Mouse (Mus musculus) urinary bladder, postnatal 14 days (tissue): ENCODE results near the gene Saxo1.

ENCODE experiments used
- DNase-seq: peaks from one replicate; pipeline ENCODE4 v3.0.0; 2021; ENCODE audit warnings: low spot score

The Saxo1 gene

DNA sequence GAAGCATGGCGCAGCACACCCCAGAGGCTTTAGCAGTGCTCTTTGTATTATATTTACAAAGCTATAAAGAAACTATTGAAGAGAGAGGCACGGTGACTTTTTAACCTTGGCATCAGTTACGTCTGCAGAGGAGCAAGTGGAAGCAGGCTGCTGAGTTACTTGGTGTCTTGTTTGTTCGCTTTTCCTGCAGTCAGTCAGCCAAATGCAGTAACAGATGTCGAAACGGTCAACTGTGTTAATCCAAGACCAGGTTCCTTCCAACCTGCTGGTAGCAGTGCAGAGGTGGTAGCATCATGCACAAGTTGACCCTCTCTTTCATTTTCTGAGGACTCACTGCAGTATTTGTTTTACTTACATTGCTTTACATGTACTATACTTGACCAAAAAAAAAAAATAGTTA lies 135.5 kb downstream of the Saxo1 start:
- no peak for DNase-seq

DNA sequence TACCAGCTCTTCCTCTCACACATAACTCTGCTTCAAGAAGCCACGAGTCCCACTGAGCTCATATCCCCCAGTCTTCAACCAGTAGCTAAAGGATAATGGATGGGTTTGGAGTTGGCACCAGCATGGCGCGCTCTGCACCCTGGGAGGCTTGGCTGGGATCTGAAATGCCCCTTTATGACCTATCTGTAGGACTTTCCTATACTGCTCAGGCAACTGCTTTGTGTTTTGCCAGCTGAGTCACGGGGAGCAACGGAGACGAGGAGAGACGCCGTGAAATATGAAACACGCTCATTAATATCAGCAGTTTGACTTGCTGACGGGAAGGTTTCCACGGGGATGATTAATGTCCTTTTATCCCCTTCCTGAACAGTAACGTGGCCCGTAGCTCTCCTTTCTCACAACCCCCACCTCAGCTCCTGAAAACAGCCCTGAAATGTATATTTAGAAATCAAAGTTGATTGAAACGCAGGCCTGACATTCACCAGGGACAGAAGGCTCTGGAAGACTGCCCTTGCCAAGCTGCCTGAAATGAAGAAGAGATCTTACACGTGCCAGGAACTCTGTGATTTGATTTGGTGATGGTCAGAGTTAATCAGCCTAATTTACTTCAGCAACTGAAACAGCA lies 141.6 kb downstream of the Saxo1 start:
- no peak for DNase-seq

- DNase-seq, result no peak
Observed at GRCm38 (mm10) chr4:86413388-86413787, 144.7 kb downstream of the Saxo1 start.

- no peak for DNase-seq
Observed at GRCm38 (mm10) chr4:86410946-86411345, 147.2 kb downstream of the Saxo1 start.

- no peak for DNase-seq
Observed at GRCm38 (mm10) chr4:86408421-86408820, 149.7 kb downstream of the Saxo1 start.

GRCm38 (mm10) chr4:86407200-86407527 lies 151.0 kb downstream of the Saxo1 start:
- DNase-seq, result no peak

- DNase-seq, result no peak
Observed at GRCm38 (mm10) chr4:86406501-86407199, 151.5 kb downstream of the Saxo1 start.

- DNase-seq, result no peak
Observed at GRCm38 (mm10) chr4:86401116-86401515, 157.0 kb downstream of the Saxo1 start.

GRCm38 (mm10) chr4:86397470-86397869 lies 160.7 kb downstream of the Saxo1 start:
- DNase-seq, result no peak

GRCm38 (mm10) chr4:86396672-86397288 lies 161.3 kb downstream of the Saxo1 start:
- no peak for DNase-seq

DNA sequence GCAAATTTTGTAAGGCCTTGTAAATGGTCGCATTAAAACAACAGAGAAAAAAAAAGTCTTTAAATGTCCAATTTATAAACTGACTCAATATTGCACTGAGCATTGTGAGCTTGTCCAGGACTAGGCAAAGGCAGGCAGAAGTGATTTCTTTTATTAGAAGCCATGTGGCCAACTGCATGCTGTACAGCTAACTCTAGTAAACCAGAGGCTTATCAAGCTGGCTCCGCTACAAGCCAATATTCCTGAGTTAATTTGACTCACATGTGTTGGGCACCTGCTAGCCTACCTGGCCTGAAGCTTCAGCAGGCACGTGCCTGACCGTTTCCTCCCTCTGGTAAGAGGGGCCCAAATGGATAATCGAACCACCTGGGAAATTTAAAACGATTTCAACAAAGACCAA lies 162.5 kb downstream of the Saxo1 start:
- no peak for DNase-seq
